ENCODE assay signal across 8 mouse cellular contexts in the genomic region with DNA sequence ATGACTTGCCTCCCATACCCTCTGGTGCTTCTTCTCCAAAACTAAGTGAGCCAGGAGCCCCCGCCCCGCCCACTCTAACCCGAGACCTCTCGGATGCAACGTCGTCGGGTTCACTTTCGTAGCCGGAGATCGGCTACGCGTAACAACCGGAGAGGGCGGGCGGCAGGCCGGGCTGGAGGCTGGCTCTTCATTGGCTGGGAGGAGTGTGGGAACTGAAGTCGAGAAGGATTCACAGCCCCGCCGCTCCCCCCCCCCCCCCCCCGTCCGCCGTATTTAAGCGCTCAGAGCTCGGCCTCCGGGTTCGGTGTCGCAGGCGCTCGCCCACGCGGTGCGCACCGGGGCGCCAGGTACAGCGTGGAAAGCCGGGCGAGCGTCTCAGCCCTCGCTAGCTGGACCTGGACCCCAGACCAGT. TPM values are rescaled to one million over a fixed set of nuclear protein-coding genes. Genes with fewer than 3 reads are reported as not detected.
A peak's percentile ranks its signal among the peaks of the same experiment; 100 is the strongest.
DNase-seq lines count a peak whose midpoint lies in the region; ATAC-seq and TF ChIP-seq lines count a peak whose summit lies in the region.

A gene (plus strand): TSS at position 304 of the 412 bp plus-strand sequence.

- peak within 1 kb of the TSS; percentile 75 for H3K9ac ChIP-seq in hindbrain, embryonic 16.5 days (ENCODE audit: low read depth, low read length)
- H3K9ac ChIP-seq in limb, embryonic 12.5 days (replicated peaks), result peak within 1 kb of the TSS; percentile 58
- H3K9ac ChIP-seq in midbrain, embryonic 11.5 days (ENCODE audit: low read length), result peak within 1 kb of the TSS; percentile 73

- peak; percentile 31 for DNase-seq in urinary bladder, adult 2 months (ENCODE audit: low spot score)
- no peak for DNase-seq in urinary bladder, postnatal 10 days (ENCODE audit: low spot score)
- peak; percentile 69 to 78 for DNase-seq in cerebellum, postnatal 36 days
- DNase-seq in gastrocnemius, adult 8-10 months (ENCODE audit: low spot score in 2 of 2), result peak; percentile 49 to 76
- DNase-seq in midbrain, embryonic 11.5 days (ENCODE audit: low spot score, missing footprints), result peak; percentile 95
- DNase-seq in spleen, adult 2 months (ENCODE audit: low read depth in 1 of 2, low spot score in 2 of 2), result peak; percentile 54 to 68

- peak within 1 kb of the TSS; percentile 96 for H3K4me2 ChIP-seq in hindbrain, embryonic 16.5 days (ENCODE audit: low read length)
- peak within 1 kb of the TSS; percentile 97 for H3K4me2 ChIP-seq in limb, embryonic 12.5 days
- peak within 1 kb of the TSS; percentile 73 for H3K4me2 ChIP-seq in midbrain, embryonic 11.5 days

- TF ChIP-seq POLR2A in spleen, adult 2 months (IDR thresholded peaks at IDR 0.05; ENCODE audit: low read depth, low read length), result peak; percentile 83

- ATAC-seq in hindbrain, embryonic 16.5 days, result peak; percentile 84
- ATAC-seq in limb, embryonic 12.5 days (ENCODE audit: insufficient number of reproducible peaks, insufficient read depth, low FRiP score, low TSS enrichment, low read depth), result peak; percentile 57
- peak; percentile 84 for ATAC-seq in midbrain, embryonic 11.5 days (ENCODE audit: low FRiP score)

- H3K9me3 ChIP-seq in hindbrain, embryonic 16.5 days (ENCODE audit: control insufficient read depth, low read length), result no peaks in the 10 kb centered on the region
- H3K9me3 ChIP-seq in limb, embryonic 12.5 days, result no peaks in the 10 kb centered on the region
- no peaks in the 10 kb centered on the region for H3K9me3 ChIP-seq in midbrain, embryonic 11.5 days (ENCODE audit: control insufficient read depth, low read length)

- no peak for TF ChIP-seq CTCF in spleen, adult 2 months (IDR thresholded peaks at IDR 0.05; ENCODE audit: extremely low read depth, insufficient read depth, insufficient read length, insufficient replicate concordance)

- peaks cover 17% of the 10 kb centered on the region for H3K4me1 ChIP-seq in hindbrain, embryonic 16.5 days (ENCODE audit: control insufficient read depth, insufficient read depth, low read depth, low read length)
- peaks cover 19% of the 10 kb centered on the region for H3K4me1 ChIP-seq in limb, embryonic 12.5 days (replicated peaks)
- peaks cover 22% of the 10 kb centered on the region for H3K4me1 ChIP-seq in midbrain, embryonic 11.5 days (ENCODE audit: control insufficient read depth, insufficient read depth, low read length)
- H3K4me1 ChIP-seq in spleen, adult 2 months (ENCODE audit: control insufficient read depth, insufficient read depth, insufficient read length), result peaks cover 5% of the 10 kb centered on the region; the same call in 1 of the 2 replicates

- H3K4me3 ChIP-seq in hindbrain, embryonic 16.5 days (ENCODE audit: low read length), result peak within 1 kb of the TSS; percentile 61
- H3K4me3 ChIP-seq in limb, embryonic 12.5 days (replicated peaks), result peak within 1 kb of the TSS; percentile 57
- H3K4me3 ChIP-seq in midbrain, embryonic 11.5 days (ENCODE audit: low read depth, low read length), result peak within 1 kb of the TSS; percentile 62
- H3K4me3 ChIP-seq in spleen, adult 2 months (ENCODE audit: extremely low read depth, insufficient read depth, insufficient read length), result peak within 1 kb of the TSS; percentile 79

- 0 out of 2 replicates have a peak, but pooled peaks cover 2% of the 10 kb centered on the region for H3K27me3 ChIP-seq in hindbrain, embryonic 16.5 days (replicated peaks; ENCODE audit: control insufficient read depth, insufficient read depth, low read length)
- H3K27me3 ChIP-seq in limb, embryonic 12.5 days, result peaks cover 43% of the 10 kb centered on the region
- H3K27me3 ChIP-seq in midbrain, embryonic 11.5 days (ENCODE audit: control insufficient read depth, insufficient read depth, low read length), result 0 out of 2 replicates have a peak, but pooled peaks cover 2% of the 10 kb centered on the region
- H3K27me3 ChIP-seq in spleen, adult 2 months (ENCODE audit: control insufficient read depth, insufficient read depth, low read length), result no peaks in the 10 kb centered on the region

- H3K27ac ChIP-seq in hindbrain, embryonic 16.5 days (ENCODE audit: low read depth, low read length), result peak within 1 kb of the TSS; percentile 84
- H3K27ac ChIP-seq in limb, embryonic 12.5 days, result no peak within 1 kb of the TSS
- peak within 1 kb of the TSS; percentile 49; the same call in 1 of the 2 replicates for H3K27ac ChIP-seq in midbrain, embryonic 11.5 days (ENCODE audit: low read depth, low read length)
- H3K27ac ChIP-seq in spleen, adult 2 months (ENCODE audit: insufficient read depth, low read length), result peak within 1 kb of the TSS; percentile 88

- H3K36me3 ChIP-seq in hindbrain, embryonic 16.5 days (ENCODE audit: control insufficient read depth, insufficient read depth, low read length), result no peaks in the 10 kb centered on the region
- H3K36me3 ChIP-seq in limb, embryonic 12.5 days, result no peaks in the 10 kb centered on the region
- no peaks in the 10 kb centered on the region for H3K36me3 ChIP-seq in midbrain, embryonic 11.5 days (ENCODE audit: control insufficient read depth, insufficient read depth, low read length)
- H3K36me3 ChIP-seq in spleen, adult 2 months (ENCODE audit: control insufficient read depth, insufficient read depth, low read length), result no peaks in the 10 kb centered on the region

- WGBS in hindbrain, embryonic 16.5 days, result under 1% methylated on average over 33 of the region's 39 CpGs
- under 1% methylated on average over 30 of the region's 39 CpGs for WGBS in limb, embryonic 12.5 days
- under 1% methylated on average over 26 of the region's 39 CpGs for WGBS in midbrain, embryonic 11.5 days
- under 1% methylated on average over 37 of the region's 39 CpGs for WGBS in spleen, adult 2 months

RNA-seq across cellular contexts. Expression of the gene that starts here (rescaled TPM):
- polyA plus RNA-seq in urinary bladder, adult 2 months (2012; rRNA removed), result 3.0 and 3.1 TPM in 2 replicates
- total RNA-seq in gastrocnemius, adult 8-10 months (2022), result 1 to 10 TPM; 4.3 to 6.3 (median 4.8) TPM
- 3.7 and 5.3 TPM in 2 replicates for polyA plus RNA-seq in hindbrain, embryonic 16.5 days (2015; fragmentation: Nextera tagmentation; extraction: Ambion mirVana)
- 1.8 TPM in 2 replicates for polyA plus RNA-seq in limb, embryonic 12.5 days (2016; fragmentation: Nextera tagmentation; extraction: Ambion mirVana)
- polyA plus RNA-seq in midbrain, embryonic 11.5 days (2014; fragmentation: Nextera tagmentation; extraction: Ambion mirVana), result 2.4 TPM in 2 replicates
- polyA plus RNA-seq in spleen, adult 2 months (2012; rRNA removed), result 10.6 TPM in 2 replicates
